Mouse (Mus musculus) neutrophil, adult 5-6 weeks (primary cell): ENCODE measurements around the gene Sash1. TPM values are rescaled to one million over a fixed set of nuclear protein-coding genes. Genes with fewer than 3 reads are reported as not detected.

ENCODE experiments used
- ATAC-seq: fragments of 151-379, 151-347 bp; 2 replicates; pipeline ENCODE4 v1.8.0; 2017; ENCODE audit warnings: mild to moderate bottlenecking, moderate TSS enrichment; ENCODE audit not compliant: insufficient number of reproducible peaks, poor library complexity, low FRiP score, severe bottlenecking; ENCODE audit errors: extremely low read depth
- total RNA-seq: library from RNA; stranded (forward); fragments of 200-1000 nt; gene quantifications from 2 replicates; pipeline ENCODE4 v1.2.3, GENCODE M21; 2017

The Sash1 gene
- total RNA-seq, 1 experiment from 2014 or later = 1.0 TPM

DNA sequence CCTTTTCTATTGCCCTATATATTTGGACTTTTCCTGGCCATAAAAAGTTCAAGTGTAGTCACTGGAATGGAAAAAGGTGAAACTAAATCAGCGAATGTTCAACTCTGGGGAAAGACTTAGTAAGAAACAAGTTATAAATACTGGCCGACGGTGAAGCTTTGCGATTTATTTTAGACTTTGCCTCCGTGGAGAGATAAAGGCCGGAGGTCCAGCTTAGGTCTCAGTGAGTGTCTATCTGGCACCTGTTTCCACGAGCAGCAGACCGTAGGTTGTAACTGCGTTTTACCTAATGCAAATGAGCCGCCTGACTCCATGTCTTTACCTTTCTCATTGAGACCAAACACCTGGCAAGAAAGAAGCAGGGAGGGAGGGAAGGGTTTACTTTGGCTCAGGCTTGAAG is 77.5 kb downstream of the Sash1 start:
- no peak for ATAC-seq

DNA sequence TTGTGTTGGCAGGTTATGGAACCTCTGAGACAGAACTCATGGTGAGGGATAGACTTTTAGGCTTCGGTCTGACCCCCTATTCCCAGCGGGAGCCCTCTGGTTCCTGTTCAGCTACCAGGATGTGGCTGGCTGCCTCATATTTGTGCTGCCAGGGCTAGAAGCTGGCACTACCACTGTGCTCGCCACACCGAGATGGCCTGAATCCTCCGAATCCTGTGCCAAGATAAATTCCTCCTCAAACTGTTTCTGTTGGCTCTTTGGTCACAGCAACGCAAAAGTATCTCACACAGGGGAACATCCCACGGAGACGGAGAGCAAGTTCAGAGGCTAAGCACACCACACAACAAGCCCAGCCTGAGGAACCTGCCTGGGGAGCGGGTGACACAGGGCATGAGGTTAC is 78.3 kb downstream of the Sash1 start:
- ATAC-seq = no peak

DNA sequence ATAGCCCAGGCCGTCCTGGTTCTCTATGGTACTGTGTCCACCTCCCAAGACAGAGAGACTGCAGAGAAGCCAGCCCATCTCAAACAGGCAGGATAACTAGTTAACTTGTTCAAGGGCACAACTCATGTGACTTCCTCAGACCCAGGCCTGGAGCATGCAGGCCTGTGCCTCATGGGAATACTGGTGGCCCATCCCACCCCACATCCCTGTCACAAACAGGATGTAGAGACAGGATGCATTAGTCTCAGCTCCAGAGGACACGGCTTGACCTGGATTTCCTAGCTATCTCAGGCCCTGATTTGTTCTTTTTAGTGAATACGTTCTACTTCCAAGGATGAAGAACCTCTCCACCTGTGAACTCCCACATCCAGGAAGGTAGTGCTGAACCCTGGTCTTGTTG is 80.5 kb downstream of the Sash1 start:
- no peak for ATAC-seq

DNA sequence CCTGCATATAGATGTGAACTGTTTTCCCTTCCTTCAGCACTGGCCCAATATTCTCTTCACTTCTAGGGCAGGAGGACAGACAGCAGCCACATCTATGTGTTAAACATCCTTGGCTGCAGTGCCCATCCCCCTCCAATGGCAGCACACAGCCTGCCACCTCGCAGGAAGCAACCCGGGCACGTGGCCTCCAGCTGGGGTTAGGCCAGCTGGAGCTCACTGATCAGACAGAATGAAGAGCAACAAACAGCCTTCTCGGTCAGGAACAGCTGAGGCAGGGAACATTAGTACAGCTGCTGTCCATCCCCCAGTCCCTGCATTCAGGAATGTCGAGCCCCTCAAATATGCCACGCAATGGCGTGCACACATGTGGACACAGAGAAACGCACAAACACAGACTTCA is 81.6 kb downstream of the Sash1 start:
- ATAC-seq = no peak

DNA sequence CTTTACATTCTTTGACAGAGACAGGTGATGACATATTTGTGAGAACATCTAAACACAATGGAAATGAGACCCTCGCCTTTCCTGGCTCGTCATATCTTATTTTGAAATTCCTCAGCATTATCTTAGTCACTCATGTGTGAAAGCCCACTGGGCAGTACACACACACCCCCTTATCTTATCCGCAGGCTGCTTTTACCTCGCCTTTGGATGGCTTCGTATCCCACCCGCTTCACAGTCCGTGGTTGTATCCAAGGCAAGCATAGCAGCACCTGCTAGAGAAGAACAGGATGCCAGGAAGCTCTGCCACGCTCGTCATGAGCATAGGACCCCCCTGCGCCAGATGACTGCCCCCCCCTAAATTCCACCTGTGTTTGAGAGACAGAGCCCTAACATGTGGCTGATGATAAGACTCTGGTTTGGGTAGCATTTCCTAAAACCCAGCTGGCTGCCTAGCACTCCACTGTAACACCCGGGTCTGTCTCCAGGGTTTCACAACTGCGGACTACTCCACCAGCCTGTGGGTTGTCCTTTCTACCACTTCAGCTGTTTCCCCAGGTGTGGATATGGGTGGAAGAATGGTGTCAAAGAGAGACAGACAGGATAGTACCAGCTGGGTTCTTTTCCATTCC is 84.0 kb downstream of the Sash1 start:
- no peak for ATAC-seq

DNA sequence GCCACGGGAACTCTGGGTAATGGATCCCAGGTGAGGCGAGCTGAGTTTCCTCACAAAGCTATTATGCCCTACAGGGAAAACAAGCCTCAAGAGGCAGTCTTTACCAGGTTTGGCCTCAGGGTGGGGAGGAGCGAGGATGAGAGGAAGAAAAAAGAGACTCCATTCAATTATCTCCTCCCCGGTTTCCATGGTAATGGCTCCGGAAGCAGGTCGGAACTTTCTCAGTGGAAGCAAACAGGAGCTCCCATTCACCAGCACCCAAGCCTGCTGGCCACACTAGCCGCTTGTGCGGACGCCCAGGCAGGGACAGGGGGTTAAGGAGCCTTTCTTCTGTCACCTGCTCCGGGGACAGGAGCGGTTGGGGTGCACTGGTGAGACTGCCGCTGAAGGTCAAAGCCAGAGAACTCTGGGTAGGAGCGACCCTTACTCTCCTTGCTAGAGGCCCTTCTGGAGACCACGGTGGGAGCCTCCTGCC is 84.7 kb downstream of the Sash1 start:
- no peak for ATAC-seq

DNA sequence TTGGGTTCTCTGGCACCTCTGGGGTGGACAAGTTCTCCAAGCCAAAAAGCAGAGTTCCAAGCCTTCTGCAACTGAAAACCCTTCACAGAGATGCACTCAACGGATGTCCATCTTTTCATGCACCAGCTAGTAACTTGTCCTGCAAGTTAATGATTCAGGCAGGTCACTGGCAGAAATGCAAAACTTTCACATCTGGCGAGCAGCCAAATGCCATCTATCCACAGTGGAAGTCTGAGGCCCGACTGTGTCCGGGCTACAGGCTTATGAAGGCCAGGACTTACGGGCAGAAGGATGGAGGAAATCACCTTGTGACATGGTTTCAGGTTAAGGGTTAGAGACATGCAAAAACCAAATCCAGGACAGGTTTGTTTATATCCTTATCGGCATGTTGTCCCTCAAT is 88.0 kb downstream of the Sash1 start:
- ATAC-seq = no peak

DNA sequence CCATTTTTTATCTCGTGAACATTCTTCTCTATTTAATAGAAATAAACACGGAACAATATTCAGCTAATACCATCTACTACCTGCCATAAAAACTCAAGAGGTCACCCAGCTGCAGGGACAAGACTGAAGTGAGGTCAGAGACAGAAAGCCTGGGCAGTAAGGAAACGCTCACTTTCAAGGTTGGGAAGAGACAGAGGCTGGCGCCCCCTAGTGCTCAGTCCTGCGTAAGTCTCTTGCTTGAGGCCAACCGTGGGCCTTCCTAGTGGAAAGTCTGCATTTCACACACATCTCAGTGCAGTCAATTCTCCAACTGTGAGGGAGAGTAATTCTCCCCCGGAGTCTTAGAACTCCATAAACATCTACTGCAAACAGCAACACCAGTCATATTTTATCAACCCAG is 90.5 kb downstream of the Sash1 start:
- 0 out of 2 replicates have a peak, but pooled peaks have one; percentile 46 for ATAC-seq

DNA sequence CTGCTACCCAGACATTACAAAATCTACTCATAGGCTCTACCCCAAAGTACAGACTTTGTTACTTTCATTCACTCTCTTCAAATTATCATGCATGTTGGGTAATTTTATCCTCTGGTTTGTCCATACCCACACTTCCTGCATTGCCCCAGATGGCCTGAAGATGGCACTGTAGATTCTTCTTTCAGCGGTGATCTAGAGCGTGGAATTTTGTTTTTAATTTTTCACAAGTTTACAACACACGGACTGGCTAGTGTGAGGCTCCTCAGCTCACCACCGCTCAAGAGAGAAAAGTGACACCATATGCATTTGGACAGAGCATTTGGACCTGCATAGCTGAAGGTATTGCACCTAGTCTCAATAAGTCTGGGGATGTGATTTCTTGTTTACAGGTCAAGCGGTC is 93.5 kb downstream of the Sash1 start:
- 0 out of 2 replicates have a peak, but pooled peaks have one; percentile 24 for ATAC-seq

DNA sequence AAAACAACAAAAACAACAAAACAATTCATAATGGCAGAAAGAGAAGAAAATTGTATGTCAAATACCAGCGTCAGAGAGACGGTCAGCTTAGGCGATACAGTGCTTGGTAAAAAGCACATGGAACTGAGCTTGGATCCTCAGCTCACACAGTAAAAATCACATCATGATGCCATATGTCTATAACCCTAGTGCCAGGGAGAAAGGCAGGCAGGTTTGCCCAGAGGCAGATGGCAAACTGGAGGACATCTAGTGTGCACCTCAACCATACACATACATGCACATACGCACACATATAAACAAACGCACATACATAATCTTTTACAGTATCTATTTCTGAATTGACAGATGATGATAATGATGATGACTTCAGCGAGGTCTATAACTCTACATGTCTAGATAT is 96.8 kb downstream of the Sash1 start:
- ATAC-seq = no peak

DNA sequence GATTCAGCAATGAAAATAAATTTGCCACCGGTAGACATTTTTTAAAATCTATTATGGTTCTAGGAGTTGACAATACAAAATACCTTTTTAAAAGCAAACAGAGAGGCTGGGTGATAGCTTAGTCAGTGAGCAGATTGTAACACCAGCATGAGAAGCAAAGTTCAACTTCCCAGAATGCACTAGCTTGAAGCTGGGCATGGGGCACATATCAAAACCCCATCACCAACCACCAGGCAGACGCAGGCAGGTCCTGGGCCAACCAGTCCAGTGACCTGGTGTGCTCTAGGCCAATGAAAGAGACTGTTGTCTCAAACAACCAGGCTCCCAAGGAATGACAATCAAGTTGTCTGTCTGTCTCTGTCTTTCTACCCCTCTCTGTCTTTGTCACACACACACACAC is 98.6 kb downstream of the Sash1 start:
- ATAC-seq = no peak

DNA sequence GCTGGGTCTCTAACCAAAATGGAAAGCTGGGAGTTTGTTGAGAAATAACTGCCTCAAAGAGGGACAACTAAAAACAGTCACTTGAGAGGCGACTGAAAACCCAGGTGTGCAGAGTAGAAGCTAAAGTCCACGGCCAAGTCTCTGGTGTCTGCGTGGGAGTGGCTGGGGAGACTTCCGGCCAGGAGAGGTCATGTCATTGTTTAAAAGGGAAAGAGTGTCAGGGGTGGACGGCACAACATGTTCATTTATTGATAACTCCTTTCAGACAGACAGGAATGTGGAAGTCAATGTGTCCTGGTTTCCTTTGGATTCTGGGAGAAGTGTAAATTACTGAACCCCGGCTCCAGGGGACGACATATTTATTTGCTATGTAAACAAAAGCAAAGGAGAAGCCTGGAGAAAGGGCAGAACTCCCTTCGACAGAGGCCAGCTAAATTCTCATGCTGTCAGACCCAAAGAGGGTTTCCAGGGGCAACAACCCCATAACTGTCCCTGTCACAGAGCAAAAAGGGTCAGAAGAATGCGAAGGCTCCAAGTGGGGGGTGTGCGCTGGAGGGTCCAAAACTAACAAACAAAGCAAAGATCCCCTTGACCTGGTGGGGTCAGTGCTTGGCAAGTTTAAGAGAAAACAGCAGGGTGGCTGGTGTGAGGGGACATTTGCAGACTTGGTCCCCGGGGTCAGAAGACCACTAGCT is 100.3 kb downstream of the Sash1 start:
- ATAC-seq = no peak

DNA sequence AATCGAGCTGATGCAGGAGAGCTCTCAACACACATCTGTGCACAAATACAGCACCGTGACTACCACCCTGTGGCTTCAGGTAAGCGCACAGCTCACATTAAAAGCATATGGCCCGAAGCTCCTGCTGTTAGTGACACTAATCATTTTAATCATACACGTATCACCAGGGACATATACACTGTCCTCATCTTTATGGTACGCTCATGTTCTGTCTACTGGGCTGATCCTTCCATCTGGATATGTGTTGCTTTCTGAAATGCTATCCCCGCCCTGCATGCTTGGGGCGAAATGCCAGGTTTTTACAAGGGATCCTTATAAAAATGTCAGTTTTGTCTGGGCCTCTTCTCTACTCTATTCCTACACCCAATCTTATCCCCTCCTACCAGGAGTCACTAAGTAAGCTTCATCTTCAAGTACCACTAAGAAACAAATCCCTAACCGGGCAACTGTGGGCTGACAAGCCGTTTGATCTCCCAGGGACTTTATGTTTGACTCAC is 103.9 kb downstream of the Sash1 start:
- ATAC-seq = no peak

DNA sequence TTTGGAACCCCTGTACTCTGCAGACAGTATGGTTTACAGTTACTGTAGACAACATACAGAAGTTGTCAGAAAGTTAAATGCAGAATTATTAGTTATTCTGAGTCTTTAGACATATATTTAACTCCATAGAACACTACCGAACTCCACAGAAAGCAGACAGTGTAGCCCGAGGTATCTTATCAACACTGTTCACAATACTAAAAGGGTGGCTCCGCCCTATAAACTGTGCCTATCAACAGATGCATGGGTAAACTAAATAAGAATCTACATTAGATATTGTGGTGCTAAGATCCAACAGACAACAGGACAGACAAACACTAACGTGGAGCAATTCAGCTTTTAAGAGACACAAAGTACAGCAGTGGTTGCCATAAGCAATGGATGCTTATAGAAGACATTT is 106.0 kb downstream of the Sash1 start:
- ATAC-seq = no peak

DNA sequence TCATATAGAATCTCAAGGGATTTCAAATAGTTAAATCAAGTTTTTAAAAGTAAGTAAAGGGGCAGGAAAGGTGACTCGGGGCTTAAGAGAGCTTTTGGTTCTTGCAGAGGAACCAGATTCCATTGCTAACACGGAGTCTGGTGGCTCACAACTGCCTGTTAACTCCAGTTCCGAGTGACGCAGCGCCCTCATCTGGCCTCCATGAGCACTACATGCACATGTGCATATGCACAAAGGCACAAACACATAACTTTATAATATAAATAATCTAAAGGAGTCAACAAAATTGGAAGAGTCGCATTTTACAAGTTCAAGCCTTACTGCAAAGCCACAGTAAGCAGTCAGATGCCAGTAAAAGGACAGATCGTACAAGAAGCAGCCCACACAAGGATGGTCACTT is 107.0 kb downstream of the Sash1 start:
- no peak for ATAC-seq

DNA sequence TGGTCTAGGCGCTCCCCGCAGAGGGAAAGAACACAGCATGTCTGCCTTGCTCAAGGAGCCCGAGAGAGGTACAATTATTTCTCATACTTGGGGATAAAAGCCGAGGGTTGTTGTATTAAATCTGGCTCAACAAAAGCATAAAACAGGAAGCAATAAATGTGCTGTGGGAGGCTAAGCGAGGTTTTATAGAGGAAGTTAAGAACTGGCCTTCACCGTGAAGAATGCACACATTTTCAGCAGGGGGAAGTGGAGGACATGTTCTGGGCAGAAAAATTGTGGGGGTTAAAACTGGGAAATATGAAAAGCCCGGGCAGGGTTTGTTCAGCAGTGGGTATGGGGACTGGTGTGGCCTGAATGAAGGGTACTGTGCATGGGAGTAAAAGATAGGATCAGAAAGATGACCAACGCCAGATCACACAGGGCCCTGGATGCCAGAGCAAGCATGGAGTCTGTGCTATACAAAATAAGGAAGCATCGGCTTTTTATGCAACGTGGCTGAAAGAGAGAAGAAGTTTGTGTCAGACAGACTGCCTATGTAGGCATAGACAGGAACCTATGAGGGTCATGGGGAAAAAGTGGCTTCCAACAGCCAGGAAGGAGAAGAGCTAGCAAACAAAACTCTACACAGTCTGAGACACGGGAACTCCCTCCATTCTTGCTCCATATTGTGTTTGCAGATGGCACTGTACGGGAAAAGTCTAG is 108.2 kb downstream of the Sash1 start:
- ATAC-seq = no peak

DNA sequence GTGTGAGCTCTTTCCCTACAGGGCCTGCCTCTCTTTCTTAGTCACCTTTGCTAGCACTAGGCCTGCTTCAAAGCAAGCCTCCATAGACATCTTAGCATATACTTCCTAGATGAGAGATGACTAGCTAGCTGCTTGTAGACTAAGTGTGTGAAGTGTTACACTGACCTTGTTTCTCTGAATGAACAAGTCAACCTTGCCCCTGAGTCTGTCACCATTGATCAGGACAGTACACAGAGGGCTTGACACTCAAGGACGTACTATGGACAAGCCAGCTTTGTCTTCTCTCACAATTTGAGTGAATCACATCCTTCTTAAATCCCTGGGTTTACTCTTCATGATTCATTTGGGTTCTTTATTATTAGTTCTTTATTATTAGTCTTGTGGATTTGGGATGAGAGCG is 109.1 kb downstream of the Sash1 start:
- no peak for ATAC-seq

DNA sequence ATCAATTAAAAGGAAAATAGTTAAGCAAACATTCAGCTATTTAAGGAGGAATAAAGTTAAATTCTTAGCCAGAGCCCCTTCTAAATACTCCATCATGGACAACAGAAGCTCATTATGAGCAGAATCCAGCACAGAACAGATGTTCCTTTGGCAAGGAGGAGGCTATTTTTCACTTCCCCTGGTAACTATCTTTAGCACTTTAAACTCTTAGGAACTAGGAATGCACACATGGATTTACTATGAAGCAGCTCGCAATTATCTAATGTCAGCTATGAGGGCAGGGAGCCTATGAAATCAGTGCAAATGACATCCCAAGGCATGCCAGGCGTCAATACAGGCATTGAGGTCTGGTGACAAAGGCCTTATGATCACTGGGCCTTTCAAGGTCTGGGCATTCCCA is 110.1 kb downstream of the Sash1 start:
- no peak for ATAC-seq

DNA sequence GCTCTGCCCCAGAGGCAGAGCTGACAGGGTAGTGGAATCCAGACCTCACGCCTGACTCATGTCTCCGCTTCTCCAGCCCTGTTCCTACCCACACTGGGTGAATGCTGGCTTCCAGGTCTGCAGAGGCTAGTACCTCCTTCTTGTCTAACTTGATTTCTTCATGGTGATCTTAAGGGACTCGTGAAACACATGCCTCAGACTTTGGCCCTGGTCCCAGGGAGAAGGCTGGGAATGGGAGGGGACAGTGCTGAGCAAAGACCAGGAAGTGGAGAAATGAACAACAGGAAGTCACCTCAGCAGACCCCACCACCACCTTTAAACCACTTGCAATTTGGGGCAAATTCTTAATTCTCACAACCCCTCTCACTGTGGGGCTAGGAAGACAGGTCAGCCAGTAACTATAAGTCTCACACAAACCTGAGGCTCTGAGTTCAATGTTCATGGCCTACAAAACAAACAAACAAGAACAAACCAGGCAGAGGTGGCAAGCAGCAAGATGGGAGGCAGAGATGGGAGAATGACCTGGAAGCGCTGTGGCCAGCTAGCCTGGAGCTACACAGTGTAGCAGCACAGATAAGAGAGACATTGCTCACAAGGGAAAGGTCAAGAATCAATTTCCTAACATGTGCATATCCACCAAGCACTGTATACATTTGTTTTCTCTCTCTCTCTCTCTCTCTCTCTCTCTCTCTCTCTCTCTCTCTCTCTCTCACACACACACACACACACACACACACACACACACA is 113.2 kb downstream of the Sash1 start:
- ATAC-seq = no peak
